Mouse (Mus musculus) gastrocnemius, adult 2 months (tissue): ENCODE results near the gene Rbmxl2. TPM values are rescaled to one million over a fixed set of nuclear protein-coding genes. Genes with fewer than 3 reads are reported as not detected.

Experiments
- DNase-seq: peaks from one replicate; pipeline ENCODE4 v3.0.0; 2022
- H3K27ac ChIP-seq: fragments of 200-600 bp; 2 replicates; pipeline ENCODE4 v1.8.1; 2022; ENCODE audit warnings: mild to moderate bottlenecking
- H3K4me3 ChIP-seq: fragments of 200-600 bp; 2 replicates; pipeline ENCODE4 v1.8.1; 2022; ENCODE audit warnings: mild to moderate bottlenecking, moderate library complexity
- CTCF ChIP-seq: fragments of 200-600 bp; IDR thresholded peaks from 2 replicates; pipeline ENCODE4 v1.8.1; 2022; ENCODE audit warnings: antibody characterized with exemption, mild to moderate bottlenecking, moderate library complexity
- intact Hi-C: fragments of 180-260 bp; cut with DNase I; formaldehyde crosslinking; loops from one replicate; pipeline ENCODE4 v1.15.1; 2025
- long read RNA-seq, 2 experiments: library from polyadenylated mRNA; stranded (forward); transcript quantifications; one replicate each; pipeline ENCODE4 v2.0.0; 2021
- total RNA-seq, 2 experiments: library from RNA; stranded (reverse); gene quantifications; 2 replicates each; pipeline ENCODE4 v1.2.3; 2021

Rbmxl2 gene
- total RNA-seq: not detected
- long read RNA-seq, experiment 1: 0 reads
- long read RNA-seq, experiment 2: 0 reads

DNA sequence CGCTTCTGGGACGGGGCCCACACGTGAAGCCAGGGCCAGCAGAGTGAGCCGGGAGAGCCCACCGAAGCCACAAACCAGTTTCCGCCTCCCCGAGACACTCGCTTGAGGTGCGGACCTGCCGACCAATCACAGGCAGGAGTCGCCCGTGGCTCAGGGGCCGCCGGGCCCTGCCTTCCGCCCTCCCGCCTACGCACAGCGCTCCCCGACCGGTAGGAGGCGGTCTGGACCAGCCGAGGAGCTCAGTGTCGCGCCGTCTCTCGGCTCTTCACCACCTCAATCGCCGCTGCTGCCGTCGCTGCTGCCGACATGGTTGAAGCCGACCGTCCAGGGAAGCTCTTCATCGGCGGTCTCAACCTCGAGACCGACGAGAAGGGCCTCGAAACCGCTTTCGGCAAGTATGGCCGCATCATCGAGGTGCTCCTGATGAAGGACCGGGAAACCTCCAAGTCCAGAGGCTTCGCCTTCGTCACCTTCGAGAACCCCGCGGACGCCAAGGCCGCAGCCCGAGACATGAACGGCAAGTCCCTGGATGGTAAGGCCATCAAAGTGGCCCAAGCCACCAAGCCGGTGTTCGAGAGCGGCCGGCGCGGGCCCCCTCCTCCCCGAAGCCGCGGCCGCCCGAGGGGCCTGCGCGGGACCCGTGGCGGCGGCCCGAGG, at the start of gene Rbmxl2:
Gene Rbmxl2 (plus strand): TSS at position 242 of the 657 bp plus-strand sequence.
- H3K4me3 ChIP-seq: peak within 1 kb of the TSS; percentile 29; the same call in 1 of the 2 replicates
- TF ChIP-seq CTCF: no peak
- intact Hi-C loops: no loop called here
- H3K27ac ChIP-seq: no peak within 1 kb of the TSS
- DNase-seq: no peak

- intact Hi-C loops: no loop called here
These were observed 42.6 kb upstream of the Rbmxl2 start, which contains the start of gene Nlrp14 for GRCm38 (mm10) chr7:107166690-107167089. Nlrp14 (plus strand) TSS chr7:107166990.

GRCm38 (mm10) chr7:107180406-107180805, 28.8 kb upstream of the Rbmxl2 start:
- no peak for TF ChIP-seq CTCF
- H3K4me3 ChIP-seq: no peak overlapping the region
- no peak overlapping the region for H3K27ac ChIP-seq
- intact Hi-C loops: no loop called here
- no peak for DNase-seq

More at GRCm38 (mm10) chr7:107166690-107167089, 42.6 kb upstream of the Rbmxl2 start, which contains the start of gene Nlrp14:
- no peak within 1 kb of the TSS for H3K27ac ChIP-seq
- H3K4me3 ChIP-seq: no peak within 1 kb of the TSS
- no peak for TF ChIP-seq CTCF
- no peak for DNase-seq

DNA sequence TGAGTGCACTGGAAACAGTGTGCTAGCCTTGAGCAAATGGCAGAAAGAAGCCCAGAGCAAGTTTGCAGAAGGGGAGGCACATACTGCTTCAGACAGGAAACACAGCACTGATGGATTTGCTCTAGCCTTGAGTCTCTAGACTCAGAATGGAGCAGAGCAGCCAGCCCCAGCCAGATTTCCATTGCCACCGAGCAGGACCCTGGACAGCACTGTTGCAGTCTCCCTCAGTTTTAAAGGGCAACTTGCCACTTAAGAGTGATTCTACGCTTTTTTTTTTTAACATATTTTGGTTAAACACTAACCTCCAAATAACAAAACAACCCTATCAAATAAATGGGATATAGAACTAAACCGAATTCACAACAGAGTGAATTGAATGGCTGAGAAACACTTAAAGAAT, 7.4 kb upstream of the Rbmxl2 start:
- intact Hi-C loops: no loop called here
- TF ChIP-seq CTCF: no peak
- H3K27ac ChIP-seq: no peak overlapping the region
- DNase-seq: no peak
- H3K4me3 ChIP-seq: no peak overlapping the region

DNA sequence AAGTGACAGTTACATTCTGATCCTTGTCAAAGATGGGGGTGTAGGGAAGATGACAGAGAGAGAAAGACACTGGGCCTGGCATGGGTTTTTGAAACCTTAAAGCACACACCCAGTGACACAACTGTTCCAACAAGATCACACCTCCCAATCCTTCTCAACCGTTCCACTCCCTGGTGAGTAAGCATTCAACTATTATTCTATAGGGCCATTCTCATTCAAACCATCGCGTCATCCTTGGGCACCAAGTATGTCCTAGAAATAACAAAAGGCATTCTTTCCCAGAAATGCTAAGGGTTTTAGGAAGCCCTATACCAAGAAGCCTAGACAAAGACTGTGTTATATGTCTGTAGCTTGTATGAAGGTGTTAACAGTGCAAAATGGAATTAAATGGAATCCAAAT, 1.4 kb upstream of the Rbmxl2 start:
- TF ChIP-seq CTCF: no peak
- no peak overlapping the region for H3K4me3 ChIP-seq
- no peak for DNase-seq
- no peak overlapping the region for H3K27ac ChIP-seq
- intact Hi-C loops: no loop called here

DNA sequence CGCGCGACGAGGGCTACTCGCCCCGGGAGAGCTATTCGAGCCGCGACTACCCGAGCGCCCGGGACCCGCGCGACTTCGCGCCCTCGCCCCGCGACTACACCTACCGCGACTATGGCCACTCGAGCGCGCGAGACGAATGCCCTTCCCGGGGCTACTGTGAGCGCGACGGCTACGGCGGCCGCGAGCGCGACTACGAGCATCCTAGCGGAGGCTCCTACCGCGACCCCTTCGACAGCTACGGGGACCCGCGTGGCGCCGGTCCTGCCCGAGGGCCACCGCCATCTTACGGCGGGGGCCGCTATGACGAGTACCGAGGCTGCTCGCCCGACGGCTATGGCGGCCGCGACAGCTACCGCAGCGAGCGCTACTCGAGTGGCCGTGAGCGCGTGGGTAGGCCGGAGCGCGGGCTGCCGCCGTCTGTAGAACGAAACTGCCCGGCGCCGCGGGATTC, 906 bp downstream of the Rbmxl2 start:
- Histone ChIP-seq H3K4me3 (peak overlapping the region; percentile 29; the same call in 1 of the 2 replicates), H3K27ac (no peak overlapping the region)
- TF ChIP-seq CTCF: no peak
- no peak for DNase-seq
- intact Hi-C loops: no loop called here

- no peak for DNase-seq
- peak; percentile 59 for TF ChIP-seq CTCF
- Histone ChIP-seq H3K4me3 (no peak overlapping the region), H3K27ac (no peak overlapping the region)
- intact Hi-C loops: loop anchor here (5.0 kb wide), 1 partner anchor 572 kb away; no protein-coding TSS in a partner anchor
These were observed 6.5 kb downstream of the Rbmxl2 start for GRCm38 (mm10) chr7:107215723-107216122.

- intact Hi-C loops: loop anchor here (5.0 kb wide), 1 partner anchor 570 kb away; no protein-coding TSS in a partner anchor
- H3K4me3 ChIP-seq: no peak overlapping the region
- no peak for DNase-seq
- H3K27ac ChIP-seq: no peak overlapping the region
- peak; percentile 35; the same call in 1 of the 2 replicates for TF ChIP-seq CTCF
These were observed 7.6 kb downstream of the Rbmxl2 start for GRCm38 (mm10) chr7:107216845-107217244.

GRCm38 (mm10) chr7:107236854-107237253, 27.6 kb downstream of the Rbmxl2 start:
- intact Hi-C loops: no loop called here
- DNase-seq: no peak
- Histone ChIP-seq H3K27ac (no peak overlapping the region), H3K4me3 (no peak overlapping the region)
- TF ChIP-seq CTCF: no peak

- no peak for DNase-seq
- Histone ChIP-seq H3K4me3 (no peak overlapping the region), H3K27ac (no peak overlapping the region)
- intact Hi-C loops: no loop called here
- TF ChIP-seq CTCF: peak; percentile 25
These were observed 28.3 kb downstream of the Rbmxl2 start for GRCm38 (mm10) chr7:107237498-107237897.

- intact Hi-C loops: no loop called here
- H3K4me3 ChIP-seq: no peak overlapping the region
- no peak for TF ChIP-seq CTCF
- no peak overlapping the region for H3K27ac ChIP-seq
- no peak for DNase-seq
These were observed 32.2 kb downstream of the Rbmxl2 start for GRCm38 (mm10) chr7:107241371-107241883.

DNA sequence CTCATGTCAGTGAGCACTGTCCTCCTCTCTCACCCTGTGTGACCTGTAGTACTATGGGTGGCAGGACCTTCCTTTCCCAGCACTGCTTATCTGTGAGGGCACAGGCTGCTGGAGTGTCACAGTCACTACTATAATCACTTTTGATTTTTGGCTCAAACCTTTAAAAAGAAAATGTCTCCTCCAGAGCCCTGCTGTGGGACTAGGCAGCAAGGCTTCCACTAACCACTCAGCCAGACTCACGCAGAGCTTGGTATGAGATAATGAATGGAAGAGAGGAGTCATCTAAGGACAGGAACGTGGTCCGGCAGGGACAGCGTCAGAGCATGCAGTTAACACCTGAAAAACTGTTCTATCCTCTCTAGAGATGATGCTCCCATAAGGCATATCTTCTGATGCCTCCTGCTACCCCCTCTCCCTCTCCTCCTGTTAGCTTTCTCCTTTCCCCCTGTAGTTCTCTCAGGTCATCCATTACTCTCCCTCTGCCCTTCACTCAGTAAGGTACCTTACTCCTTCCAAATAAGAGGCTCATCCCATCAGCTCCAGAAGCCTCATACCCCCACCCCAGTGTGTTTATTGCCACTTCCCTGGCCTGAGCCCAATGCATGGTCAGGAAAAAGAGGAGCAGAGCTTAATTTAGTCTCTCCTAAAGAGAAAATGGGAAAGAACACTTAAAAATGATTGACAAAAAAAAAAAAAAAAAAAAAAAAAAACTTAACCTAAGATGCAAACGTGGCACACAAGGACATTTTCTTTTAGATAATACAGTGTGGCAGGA, 41.2 kb downstream of the Rbmxl2 start:
- DNase-seq: no peak
- no peak overlapping the region for H3K4me3 ChIP-seq
- intact Hi-C loops: no loop called here
- TF ChIP-seq CTCF: no peak
- no peak overlapping the region for H3K27ac ChIP-seq

- intact Hi-C loops: no loop called here
- TF ChIP-seq CTCF: no peak
These were observed 44.1 kb downstream of the Rbmxl2 start for GRCm38 (mm10) chr7:107253355-107253754.

More at GRCm38 (mm10) chr7:107253355-107253754, 44.1 kb downstream of the Rbmxl2 start:
- no peak overlapping the region for H3K27ac ChIP-seq
- H3K4me3 ChIP-seq: no peak overlapping the region
- no peak for DNase-seq
